In genomic region chr19:56342006-56342405, GRCm38 (mm10) we compare ENCODE assay signal across 9 mouse cellular contexts. TPM values are rescaled to one million over a fixed set of nuclear protein-coding genes. Genes with fewer than 3 reads are reported as not detected.
DNase-seq lines count a peak whose midpoint lies in the region; ATAC-seq and TF ChIP-seq lines count a peak whose summit lies in the region.
"Had no signal": no experiment of that assay in that cellular context is flagged by ENCODE, and none has a peak within 500 bp of the region (broad histone marks: within the 10 kb centered on the region; RNA-seq: fewer than 3 reads in every experiment).

No protein-coding gene starts in this region.

- no peak for ATAC-seq in heart, embryonic 11.5 days (replicated peaks; ENCODE audit: insufficient number of reproducible peaks, low FRiP score, low TSS enrichment)

- H3K4me1 ChIP-seq in heart, adult 2 months (ENCODE audit: control insufficient read depth, insufficient read depth, low read length), result peaks cover 3% of the 10 kb centered on the region
- no peaks in the 10 kb centered on the region for H3K4me1 ChIP-seq in heart, embryonic 11.5 days (ENCODE audit: control insufficient read depth, insufficient read depth, low read length)

- 0 out of 2 replicates have a peak, but pooled peaks have one; percentile 22 for TF ChIP-seq EP300 in heart, adult 2 months (IDR thresholded peaks at IDR 0.05; ENCODE audit: insufficient read depth, low read depth, low read length)

- intact Hi-C loops in heart, adult 2 months (cut with DNase I), result no loop called here

- no peak for TF ChIP-seq CTCF in heart, adult 2 months (IDR thresholded peaks at IDR 0.05)

- H3K4me3 ChIP-seq in heart, adult 2 months, result no peak overlapping the region
- H3K4me3 ChIP-seq in heart, embryonic 11.5 days (ENCODE audit: low read depth, low read length), result no peak overlapping the region
- H3K4me3 ChIP-seq: lung, embryonic 15.5 days had no signal

- H3K4me2 ChIP-seq in heart, embryonic 11.5 days, result no peak overlapping the region
- H3K4me2 ChIP-seq: lung, embryonic 15.5 days had no signal

- H3K9me3 ChIP-seq in heart, embryonic 11.5 days (replicated peaks; ENCODE audit: control insufficient read depth, low read length), result no peaks in the 10 kb centered on the region
- H3K9me3 ChIP-seq: lung, embryonic 15.5 days had no signal

- TF ChIP-seq POLR2A in heart, adult 2 months (IDR thresholded peaks at IDR 0.05; ENCODE audit: insufficient read depth, low read depth, low read length), result no peak

- no peak overlapping the region for H3K9ac ChIP-seq in heart, adult 2 months (ENCODE audit: low read depth, low read length)
- no peak overlapping the region for H3K9ac ChIP-seq in heart, embryonic 11.5 days (ENCODE audit: low read depth, low read length)
- H3K9ac ChIP-seq: lung, embryonic 15.5 days had no signal

- H3K79me2 ChIP-seq in heart, adult 2 months (replicated peaks; ENCODE audit: control insufficient read depth, insufficient read depth, low read length), result peaks cover 2% of the 10 kb centered on the region; the same call in 1 of the 2 replicates

- 29% methylated on average over 8 of the region's 8 CpGs for WGBS in heart, adult 2 months
- WGBS in heart, embryonic 11.5 days (ENCODE audit: insufficient replicate concordance), result 87% methylated on average over 8 of the region's 8 CpGs

- DNase-seq in heart, adult 2 months, result peak; percentile 65 to 78
- peak; percentile 16 for DNase-seq in NIH3T3 (ENCODE audit: low read depth)
- DNase-seq in cerebellum, postnatal 14 days, result peak; percentile 84 to 85
- DNase-seq in kidney, postnatal 10 days, result peak; percentile 47
- DNase-seq in frontal cortex, postnatal 25 days (ENCODE audit: low spot score in 2 of 2), result no peak
- no peak for DNase-seq in urinary bladder, postnatal 25 days (ENCODE audit: low spot score)
- DNase-seq in neural tube, embryonic 10.5 days (ENCODE audit: extremely low spot score, low spot score), result no peak

- H3K36me3 ChIP-seq in heart, adult 2 months (ENCODE audit: control insufficient read depth, insufficient read depth, low read length), result no peaks in the 10 kb centered on the region
- no peaks in the 10 kb centered on the region for H3K36me3 ChIP-seq in heart, embryonic 11.5 days (ENCODE audit: control insufficient read depth, insufficient read depth, low read length)
- H3K36me3 ChIP-seq: lung, embryonic 15.5 days had no signal

- H3K27me3 ChIP-seq in heart, adult 2 months (ENCODE audit: control insufficient read depth, insufficient read depth, low read length), result no peaks in the 10 kb centered on the region
- H3K27me3 ChIP-seq in heart, embryonic 11.5 days (ENCODE audit: control insufficient read depth, insufficient read depth, low read length), result no peaks in the 10 kb centered on the region
- H3K27me3 ChIP-seq: lung, embryonic 15.5 days had no signal

- H3K27ac ChIP-seq in heart, adult 2 months, result no peak overlapping the region
- H3K27ac ChIP-seq in heart, embryonic 11.5 days (ENCODE audit: low read depth, low read length), result no peak overlapping the region
- H3K27ac ChIP-seq: lung, embryonic 15.5 days had no signal

RNA-seq across cellular contexts. Expression of gene Nrap, which starts 47.8 kb away (rescaled TPM):
- total RNA-seq in heart, adult 2 months (2021), result 100 to 1,000 TPM; 307 to 420 TPM
- polyA plus RNA-seq in heart, adult 2 months (2012; rRNA removed), result 135 and 161 TPM in 2 replicates
- 9.2 and 12.6 TPM in 2 replicates for polyA plus RNA-seq in heart, embryonic 11.5 days (2014; fragmentation: Nextera tagmentation; extraction: Ambion mirVana)

RNA-seq across cellular contexts. Expression of gene Casp7, which starts 54.9 kb away (rescaled TPM):
- total RNA-seq in heart, adult 2 months (2021), result 10 to 100 TPM; 11.7 to 12.5 TPM
- 9.2 and 12.6 TPM in 2 replicates for polyA plus RNA-seq in heart, adult 2 months (2012; rRNA removed)
- polyA plus RNA-seq in heart, embryonic 11.5 days (2014; fragmentation: Nextera tagmentation; extraction: Ambion mirVana), result 27.3 and 35.4 TPM in 2 replicates

RNA-seq across cellular contexts. Expression of gene Habp2, which starts 55.1 kb away (rescaled TPM):
- total RNA-seq in heart, adult 2 months (2021), result not detected
- 0.23 TPM in 1 of 2 replicates, not detected in the other for polyA plus RNA-seq in heart, adult 2 months (2012; rRNA removed)
- polyA plus RNA-seq in heart, embryonic 11.5 days (2014; fragmentation: Nextera tagmentation; extraction: Ambion mirVana), result 0.84 and 1.9 TPM in 2 replicates

Comparison
In these comparisons a context has a peak if more than half of its experiments do, and no peak if none do; other contexts are left out.
1. RNA of gene Nrap, which starts 47.8 kb away (polyA plus RNA-seq): 135 to 161 TPM in heart, adult 2 months; 9.2 to 12.6 TPM in heart, embryonic 11.5 days; every median in the first group is over 10 times any median in the second.
2. DNase-seq: peak in heart, adult 2 months (2 of 2), NIH3T3 (single experiment), cerebellum, postnatal 14 days (2 of 2) and kidney, postnatal 10 days (single experiment); none in frontal cortex, postnatal 25 days (0 of 2), urinary bladder, postnatal 25 days (single experiment) and neural tube, embryonic 10.5 days (single experiment).